Mouse (Mus musculus): ENCODE measurements around the gene Khdc3.
A peak's percentile ranks its signal among the peaks of the same experiment; 100 is the strongest.
"Not testable (repeated sequence)": the region's sequence is repeated elsewhere in the genome, so short reads cannot be mapped to it uniquely, and the experiment has no call there.

Khdc3 gene

GRCm38 (mm10) chr9:73102181-73102580, 545 bp downstream of the Khdc3 start, which contains the start of gene Gm20509:
TSS of gene Gm20509 (plus strand) at chr9:73102470.
- DNase-seq (ENCODE audit: low spot score in 2 of 2): no peak

GRCm38 (mm10) chr9:73103159-73103879, 1.7 kb downstream of the Khdc3 start:
- no peak for DNase-seq (ENCODE audit: low spot score in 2 of 2)

GRCm38 (mm10) chr9:73103880-73104198, 2.2 kb downstream of the Khdc3 start:
- DNase-seq (ENCODE audit: low spot score in 2 of 2): no peak

DNA sequence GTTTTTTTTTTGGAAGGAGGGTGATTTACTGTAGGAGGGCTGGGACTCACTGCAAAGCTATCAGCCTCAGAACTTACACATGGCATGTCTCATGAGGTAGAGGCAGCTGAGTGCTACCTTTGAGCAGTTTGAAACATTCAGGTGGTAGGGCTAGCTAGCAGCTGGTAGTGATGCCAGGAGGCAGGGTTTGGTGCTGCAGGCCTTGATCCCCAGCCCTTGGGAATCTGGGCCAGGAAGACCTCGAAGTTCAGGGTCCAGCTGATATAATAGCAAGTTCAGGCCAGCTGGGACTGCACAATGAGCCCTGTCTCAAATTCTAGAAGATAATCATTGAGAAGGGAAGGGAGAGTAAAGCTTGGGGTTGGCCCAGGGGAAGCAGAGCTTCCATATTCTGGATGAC, 3.5 kb downstream of the Khdc3 start:
- no peak for DNase-seq (ENCODE audit: low spot score in 2 of 2)

GRCm38 (mm10) chr9:73105771-73106170, 4.1 kb downstream of the Khdc3 start:
- no peak for DNase-seq (ENCODE audit: low spot score in 2 of 2)

GRCm38 (mm10) chr9:73112919-73113906, 11.6 kb downstream of the Khdc3 start, which contains the start of gene Rsl24d1:
TSS of gene Rsl24d1 (plus strand) at chr9:73113426.
- DNase-seq (ENCODE audit: low spot score in 2 of 2): peak; percentile 72 to 80

DNA sequence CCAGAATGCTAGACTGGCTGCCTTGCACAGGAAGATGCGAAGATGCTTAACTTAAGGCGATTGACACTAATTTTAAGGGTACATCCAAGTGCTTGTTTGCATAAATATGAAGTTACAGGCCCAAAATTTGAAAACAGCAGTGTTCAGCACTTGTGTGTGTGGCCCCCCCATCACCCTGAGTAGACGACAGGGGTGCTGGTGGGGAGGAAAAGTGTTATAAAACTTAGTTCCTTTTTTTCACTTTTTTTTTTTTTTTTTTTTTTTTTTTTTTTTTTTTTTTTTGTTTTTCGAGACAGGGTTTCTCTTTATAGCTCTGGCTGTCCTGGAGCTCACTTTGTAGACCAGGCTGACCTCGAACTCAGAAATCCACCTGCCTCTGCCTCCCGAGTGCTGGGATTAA, 15.1 kb downstream of the Khdc3 start:
- not testable (repeated sequence) for DNase-seq (ENCODE audit: low spot score in 2 of 2)

- DNase-seq (ENCODE audit: low spot score in 2 of 2): no peak
These were observed 16.4 kb downstream of the Khdc3 start for GRCm38 (mm10) chr9:73118012-73118411.

DNA sequence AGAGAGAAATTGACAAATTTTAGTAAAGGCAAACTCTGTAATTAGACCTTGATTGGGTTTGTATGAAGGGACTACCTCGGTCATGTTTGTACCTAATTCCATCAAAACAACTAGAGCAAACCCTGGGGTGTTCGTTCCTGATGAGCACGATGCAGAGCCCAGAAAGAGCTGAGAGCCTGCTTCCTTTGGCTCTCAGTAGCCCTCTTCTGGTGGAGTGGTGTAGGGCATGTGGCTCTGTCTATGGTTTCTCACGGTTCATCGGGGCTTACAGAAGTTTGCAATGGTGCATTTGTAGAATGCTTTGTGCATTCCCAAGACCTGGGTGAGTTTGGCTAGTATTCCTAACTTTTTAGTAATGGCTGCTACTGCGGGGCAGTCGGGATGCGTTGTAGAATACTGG, 20.1 kb downstream of the Khdc3 start:
- peak in 1 of 2 experiments; percentile 18 for DNase-seq (ENCODE audit: low spot score in 2 of 2)

- no peak for DNase-seq (ENCODE audit: low spot score in 2 of 2)
These were observed 23.5 kb downstream of the Khdc3 start for GRCm38 (mm10) chr9:73125043-73125570.

DNA sequence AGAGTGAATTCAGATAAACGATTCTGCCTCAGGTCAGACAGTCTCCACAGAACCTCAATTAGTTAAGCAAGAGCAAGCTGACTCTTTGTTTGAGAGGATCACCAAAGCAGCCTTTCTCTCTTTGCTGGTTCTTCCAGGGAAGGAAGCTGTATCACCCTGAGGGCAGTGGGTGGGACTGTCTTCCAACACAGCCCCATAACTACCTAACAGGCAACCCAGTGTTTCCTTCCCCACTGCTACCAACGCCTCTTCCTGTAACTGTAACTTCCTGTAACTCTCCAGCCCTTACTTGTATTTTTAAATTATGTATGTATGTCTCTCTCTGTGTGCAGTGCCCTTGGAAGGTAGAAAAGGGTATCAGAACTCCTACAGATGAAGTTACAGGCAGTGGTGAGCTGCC, 25.8 kb downstream of the Khdc3 start:
- no peak for DNase-seq (ENCODE audit: low spot score in 2 of 2)

GRCm38 (mm10) chr9:73129875-73130274, 28.2 kb downstream of the Khdc3 start:
- no peak for DNase-seq (ENCODE audit: low spot score in 2 of 2)

DNA sequence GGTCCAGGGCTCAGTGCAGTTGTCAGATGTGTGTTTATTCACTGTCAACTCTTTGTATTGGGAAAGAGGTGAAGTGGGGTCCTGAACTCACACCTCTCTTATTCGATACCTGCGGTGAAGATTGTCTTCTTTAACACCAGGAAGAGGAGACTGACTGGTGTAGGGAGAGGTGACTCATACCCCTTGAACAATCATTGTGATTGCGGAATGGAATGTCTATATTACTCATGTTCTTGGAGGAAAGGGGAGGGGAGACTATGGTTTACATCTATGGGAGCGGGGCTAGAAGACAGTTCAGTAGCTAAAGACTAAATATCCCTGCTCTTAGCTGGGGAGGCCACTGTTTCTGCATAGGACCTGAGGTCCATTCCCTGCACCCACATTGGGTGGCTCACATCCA, 28.9 kb downstream of the Khdc3 start:
- DNase-seq (ENCODE audit: low spot score in 2 of 2): no peak

- DNase-seq (ENCODE audit: low spot score in 2 of 2): no peak
These were observed 35.8 kb downstream of the Khdc3 start for GRCm38 (mm10) chr9:73137341-73137886.

All from frontal cortex, postnatal 25 days (tissue).